Mouse (Mus musculus) hematopoietic stem cell, adult 5-6 weeks (primary cell): ENCODE measurements around the gene Prdm8. TPM values are rescaled to one million over a fixed set of nuclear protein-coding genes. Genes with fewer than 3 reads are reported as not detected.

Experiments
- ATAC-seq, 2 experiments: fragments of 125-278 bp in 1 of 2; replicated peaks in 1 of 2; 2 replicates each; pipeline ENCODE4 v1.8.0; 2016 to 2017; ENCODE audit warnings: inconsistent platforms in 2 of 2, mild to moderate bottlenecking in 2 of 2, moderate number of reproducible peaks in 2 of 2, low read depth in 1 of 2, moderate TSS enrichment in 1 of 2; ENCODE audit not compliant: low FRiP score in 2 of 2, poor library complexity in 2 of 2, severe bottlenecking in 2 of 2, insufficient read depth in 1 of 2, low TSS enrichment in 1 of 2
- total RNA-seq: library from RNA; stranded (forward); fragments of 172-1452, 232-1000 nt; gene quantifications from 2 replicates; pipeline ENCODE4 v1.2.3, GENCODE M21; 2017

Gene Prdm8
- total RNA-seq, 1 experiment from 2014 or later, result 0.35 TPM

DNA sequence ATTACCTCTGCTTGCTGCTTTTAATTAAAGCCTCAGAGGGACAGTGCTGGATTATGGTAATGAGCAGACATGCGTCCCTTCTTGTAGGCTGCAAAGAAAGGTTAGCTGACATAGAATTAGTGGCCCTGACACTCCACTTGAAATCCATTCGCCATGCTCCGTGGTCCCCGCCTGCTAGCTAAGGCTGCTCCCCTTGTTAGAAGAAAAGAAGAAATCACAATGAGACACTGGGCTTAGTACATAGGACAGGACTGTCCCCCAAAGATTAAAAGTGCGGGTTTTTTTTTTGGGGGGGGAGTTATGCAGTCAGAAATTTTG is 15.6 kb downstream of the Prdm8 start:
- ATAC-seq, result no peak

GRCm38 (mm10) chr5:98183031-98183595 is 16.1 kb downstream of the Prdm8 start:
- no peak for ATAC-seq

DNA sequence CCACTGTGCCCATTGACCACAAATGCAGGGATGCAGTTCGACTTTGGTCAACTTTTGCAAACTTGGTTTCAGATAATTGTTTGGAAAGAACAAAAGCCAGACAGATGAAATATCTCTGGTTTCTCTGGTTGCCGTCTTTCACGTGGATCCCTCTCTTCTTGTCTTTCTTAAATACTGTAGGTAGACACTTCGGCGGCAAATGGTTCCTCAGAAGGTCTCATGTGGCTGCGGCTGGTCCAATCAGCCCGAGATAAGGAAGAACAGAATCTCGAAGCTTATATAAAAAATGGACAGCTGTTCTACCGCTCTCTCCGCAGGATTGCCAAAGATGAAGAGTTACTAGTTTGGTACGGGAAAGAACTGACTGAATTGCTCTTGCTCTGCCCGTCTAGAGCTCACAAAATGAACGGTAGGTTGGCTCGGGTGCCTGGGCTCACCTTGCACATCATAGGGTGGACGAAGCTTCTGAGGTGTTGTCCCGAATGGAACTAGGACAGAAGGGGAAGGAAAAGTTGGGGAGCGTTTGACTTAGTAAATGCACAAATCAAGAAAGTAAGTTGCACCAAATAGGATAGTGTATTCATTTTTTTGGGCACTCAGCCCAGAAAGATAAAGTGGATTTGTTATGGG is 17.4 kb downstream of the Prdm8 start:
- ATAC-seq, result no peak

GRCm38 (mm10) chr5:98184971-98185805 is 18.2 kb downstream of the Prdm8 start:
- ATAC-seq, result peak; percentile 46 to 57; a peak in 3 of 4 replicates

GRCm38 (mm10) chr5:98185806-98186751 is 19.1 kb downstream of the Prdm8 start:
- ATAC-seq, result peak in 1 of 2 experiments; percentile 36; a peak in 1 of 4 replicates

GRCm38 (mm10) chr5:98189181-98190180 is 22.5 kb downstream of the Prdm8 start:
- ATAC-seq, result no peak

DNA sequence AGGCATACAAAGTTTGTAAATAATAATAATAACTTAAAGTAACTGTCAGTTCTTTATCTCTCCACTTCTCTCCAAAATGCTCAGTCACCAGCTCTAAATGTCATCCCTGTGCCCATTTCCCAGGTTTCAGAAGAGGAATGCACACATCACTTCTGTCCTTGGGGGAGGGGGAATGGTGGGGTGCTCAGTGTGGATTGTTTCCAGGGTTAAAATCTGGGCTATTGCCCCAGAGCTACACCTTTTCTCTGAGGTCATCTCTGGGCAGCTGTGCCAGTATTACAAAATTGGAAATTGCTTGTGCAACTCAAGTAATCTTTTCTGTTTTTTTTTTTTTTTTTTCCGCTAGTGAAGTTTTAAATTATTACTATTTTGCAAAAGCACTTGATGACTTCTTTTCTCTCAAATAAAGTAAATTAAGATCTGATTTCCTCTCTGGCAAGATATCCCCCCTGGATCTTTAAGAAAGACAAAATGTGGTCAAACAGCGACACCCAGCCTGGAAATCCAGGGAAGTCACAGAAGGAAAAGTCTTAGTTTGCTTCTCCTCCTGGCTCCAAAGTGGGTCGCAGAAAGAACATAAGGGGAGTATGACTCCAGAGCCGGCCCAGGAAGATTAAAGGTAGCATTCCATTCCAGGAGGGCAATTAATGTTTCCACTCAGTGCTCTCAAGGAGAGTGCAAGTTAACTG is 25.4 kb downstream of the Prdm8 start:
- ATAC-seq, result no peak

DNA sequence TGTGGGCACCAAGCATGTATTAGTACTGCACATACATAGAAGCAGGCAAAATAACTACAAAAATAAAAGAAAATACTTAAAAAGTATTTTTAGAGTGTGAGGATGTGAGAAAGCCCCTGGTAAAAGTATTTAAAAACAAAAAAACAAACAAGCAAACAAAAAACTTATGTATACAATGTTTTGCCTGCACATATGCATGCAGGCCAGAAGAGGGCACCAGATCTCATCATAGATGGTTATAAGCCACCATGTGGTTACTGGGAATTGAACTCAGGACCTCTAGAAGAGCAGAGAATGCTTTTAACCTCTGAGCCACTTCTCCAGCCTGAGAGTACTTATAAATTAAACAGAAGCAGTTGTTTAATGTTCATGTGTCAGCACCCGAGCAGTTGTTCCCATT is 28.0 kb downstream of the Prdm8 start:
- ATAC-seq, result no peak

GRCm38 (mm10) chr5:98198412-98199218 is 31.6 kb downstream of the Prdm8 start:
- ATAC-seq, result peak in 1 of 2 experiments; percentile 7; a peak in 1 of 4 replicates

DNA sequence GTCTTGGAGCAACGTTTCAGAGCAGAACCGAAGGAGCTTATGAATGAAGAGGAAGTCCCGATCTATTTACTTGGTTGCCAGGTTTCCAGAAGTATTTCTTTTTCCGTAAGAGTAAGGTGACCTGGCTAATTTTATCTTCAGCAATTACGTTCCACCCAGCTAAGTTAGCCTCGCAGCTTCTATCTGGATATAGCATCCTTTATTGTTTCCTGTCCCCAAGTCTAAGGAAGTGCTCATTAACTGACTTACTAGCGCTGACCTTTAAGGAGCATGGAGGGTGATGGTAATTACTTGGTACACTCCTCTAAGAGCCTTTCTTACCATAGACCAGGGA is 32.2 kb downstream of the Prdm8 start:
- peak; percentile 65 to 81 for ATAC-seq

GRCm38 (mm10) chr5:98201606-98202005 is 34.6 kb downstream of the Prdm8 start:
- ATAC-seq, result no peak

DNA sequence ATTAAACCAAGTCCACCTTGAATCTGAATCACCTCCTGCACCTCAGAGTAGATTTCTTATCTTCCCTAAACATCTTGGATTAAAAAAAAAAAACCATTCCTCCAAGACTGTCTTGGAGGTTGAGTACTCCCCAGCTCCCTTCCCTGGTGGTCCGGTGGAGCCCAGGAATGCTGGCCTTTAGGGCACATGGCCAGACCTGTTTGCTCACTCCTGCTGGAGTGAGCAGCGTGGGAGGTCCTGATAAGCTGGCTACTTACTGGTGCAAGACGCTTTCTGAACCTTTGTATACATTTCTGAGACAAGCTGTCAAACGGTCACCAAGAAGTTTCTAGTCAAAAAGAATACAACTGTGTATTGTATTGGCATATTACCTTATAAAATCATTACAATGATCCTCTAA is 36.0 kb downstream of the Prdm8 start:
- ATAC-seq, result no peak

GRCm38 (mm10) chr5:98212501-98212900 is 45.5 kb downstream of the Prdm8 start:
- no peak for ATAC-seq

DNA sequence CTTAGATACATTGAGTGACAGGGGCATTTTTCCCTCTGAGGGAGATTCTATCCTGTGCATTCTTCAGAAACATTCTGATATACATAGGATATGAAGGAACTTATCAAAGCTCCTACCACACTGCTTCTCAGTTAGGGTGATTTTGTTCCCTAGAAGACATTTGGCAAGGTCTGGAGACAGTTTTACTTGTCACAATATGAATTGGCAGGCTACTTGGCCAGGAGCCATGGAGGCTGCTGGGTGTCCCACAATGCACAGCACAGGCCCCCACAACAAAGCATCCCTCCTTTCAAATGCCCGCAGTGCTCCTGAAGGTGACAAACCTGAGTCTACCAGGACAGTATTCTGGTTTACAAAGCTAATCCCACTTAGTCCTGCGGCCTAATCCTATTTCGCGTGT is 55.0 kb downstream of the Prdm8 start:
- no peak for ATAC-seq

DNA sequence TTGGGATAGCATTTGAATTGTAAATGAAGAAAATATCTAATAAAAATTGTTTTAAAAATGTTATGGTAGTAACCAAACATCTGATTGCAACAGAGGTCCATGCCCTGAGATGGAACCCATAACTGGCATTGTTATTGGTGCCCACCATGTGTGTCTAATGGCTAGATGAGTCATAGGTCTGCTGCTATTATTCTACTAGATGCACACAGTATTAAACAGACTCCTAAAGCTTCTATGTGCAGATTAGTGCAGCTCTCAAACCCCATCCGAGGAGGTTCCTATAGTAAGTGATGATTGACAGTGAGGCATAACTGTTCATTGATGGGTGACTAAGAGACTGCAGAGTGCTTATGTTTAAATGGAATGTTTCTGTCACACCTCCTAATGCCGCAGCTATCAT is 59.7 kb downstream of the Prdm8 start:
- ATAC-seq, result no peak
